In the genomic region with DNA sequence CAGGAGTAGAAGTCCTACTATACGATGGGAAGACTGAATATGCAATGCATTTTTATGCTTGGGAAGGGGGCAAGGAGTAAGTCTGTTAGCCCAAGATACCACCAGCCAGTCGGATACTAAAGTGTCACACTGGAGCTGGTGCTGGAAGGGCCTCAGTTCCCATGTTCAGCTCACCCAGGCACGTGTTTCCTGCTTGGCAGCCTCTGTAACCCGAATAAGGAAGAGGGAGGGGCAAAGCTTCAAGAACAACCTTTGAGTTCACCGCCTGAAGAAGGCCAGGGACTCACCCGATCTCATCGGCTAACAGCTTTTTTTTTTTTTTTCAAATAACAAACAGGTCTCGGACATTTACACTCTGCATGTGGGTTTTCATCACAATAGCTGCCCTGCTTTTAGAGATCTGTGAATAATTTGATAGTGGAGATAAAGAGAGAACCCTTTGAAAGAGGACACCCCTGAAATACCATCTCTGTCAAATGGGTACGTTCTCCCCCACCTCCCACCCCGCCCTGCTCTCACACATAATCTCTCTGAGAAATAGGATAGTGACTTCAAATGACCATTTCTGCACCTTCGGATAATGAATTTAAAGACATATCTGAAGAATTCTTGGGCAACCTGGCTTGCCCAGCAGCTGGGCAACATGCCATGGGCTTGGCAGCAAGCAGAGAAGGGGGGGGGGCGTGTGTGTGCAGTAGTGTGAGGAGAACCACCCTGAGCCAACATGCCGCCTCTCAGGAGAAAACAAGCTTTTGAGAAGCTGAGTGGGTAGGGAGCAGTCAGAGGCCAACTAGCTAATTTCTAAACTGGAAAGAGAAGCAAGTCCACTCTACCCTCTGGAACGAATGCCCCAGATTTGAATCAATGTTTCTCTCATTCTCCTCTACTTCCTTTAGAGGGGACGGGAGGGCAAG, we compare ENCODE assay signal across 9 mouse cellular contexts.
DNase-seq lines count a peak whose midpoint lies in the region; ATAC-seq and TF ChIP-seq lines count a peak whose summit lies in the region.
"Had no signal": no experiment of that assay in that cellular context is flagged by ENCODE, and none has a peak within 500 bp of the region (broad histone marks: within the 10 kb centered on the region; RNA-seq: fewer than 3 reads in every experiment).

No protein-coding gene starts in this region.

- no peaks in the 10 kb centered on the region for H3K4me1 ChIP-seq in liver, adult 2 months (ENCODE audit: control insufficient read depth, insufficient read depth, low read length)
- 0 out of 2 replicates have a peak, but pooled peaks cover 4% of the 10 kb centered on the region for H3K4me1 ChIP-seq in liver, postnatal 0 days (ENCODE audit: insufficient read depth)
- H3K4me1 ChIP-seq: neural tube, embryonic 13.5 days had no signal

- H3K79me2 ChIP-seq in liver, adult 2 months (ENCODE audit: control insufficient read depth, insufficient read depth, low read length) = no peaks in the 10 kb centered on the region

- no peak for TF ChIP-seq EP300 in liver, postnatal 0 days (IDR thresholded peaks at IDR 0.05; ENCODE audit: low read depth)

- no peak for TF ChIP-seq POLR2A in liver, adult 2 months (IDR thresholded peaks at IDR 0.05; ENCODE audit: extremely low read depth, insufficient read depth, low read length)

- 62% methylated on average over 15 of the region's 15 CpGs for WGBS in liver, adult 2 months
- 46% methylated on average over 15 of the region's 15 CpGs for WGBS in liver, postnatal 0 days (ENCODE audit: insufficient replicate concordance)

- H3K27ac ChIP-seq in liver, adult 2 months (replicated peaks; ENCODE audit: insufficient read depth, low read depth, low read length) = no peak overlapping the region
- no peak overlapping the region for H3K27ac ChIP-seq in liver, postnatal 0 days (ENCODE audit: low read depth)
- H3K27ac ChIP-seq: neural tube, embryonic 13.5 days had no signal

- no peak for TF ChIP-seq CTCF in liver, adult 2 months (IDR thresholded peaks at IDR 0.05; ENCODE audit: low read depth, low read length)
- TF ChIP-seq CTCF in liver, postnatal 0 days (IDR thresholded peaks at IDR 0.05; ENCODE audit: low read depth) = no peak

- no peak overlapping the region for H3K4me3 ChIP-seq in liver, adult 2 months (ENCODE audit: insufficient read depth, low read depth, low read length)
- H3K4me3 ChIP-seq in liver, postnatal 0 days (ENCODE audit: low read depth, low read length) = no peak overlapping the region
- H3K4me3 ChIP-seq: neural tube, embryonic 13.5 days had no signal

- H3K36me3 ChIP-seq in liver, adult 2 months (ENCODE audit: control insufficient read depth, insufficient read depth, low read length) = no peaks in the 10 kb centered on the region
- H3K36me3 ChIP-seq in liver, postnatal 0 days (replicated peaks; ENCODE audit: insufficient read depth, low read length) = no peaks in the 10 kb centered on the region
- H3K36me3 ChIP-seq: neural tube, embryonic 13.5 days had no signal

- ATAC-seq in liver, postnatal 0 days = no peak

- H3K4me2 ChIP-seq in liver, postnatal 0 days (ENCODE audit: low read depth, low read length) = no peak overlapping the region
- H3K4me2 ChIP-seq: neural tube, embryonic 13.5 days had no signal

- H3K9me3 ChIP-seq in liver, postnatal 0 days (ENCODE audit: low read length) = no peaks in the 10 kb centered on the region

- DNase-seq in liver, adult 2 months (ENCODE audit: extremely low read depth, low read depth, low spot score) = peak; percentile 8
- no peak for DNase-seq in liver, postnatal 0 days
- DNase-seq in adrenal gland, postnatal 36 days = peak; percentile 36 to 41
- peak; percentile 1 for DNase-seq in induced T-regulatory cell, adult 2 months (ENCODE audit: low read depth)
- DNase-seq in lung, postnatal 4 days = peak; percentile 53 to 71
- no peak for DNase-seq in cerebellum, postnatal 4 days (ENCODE audit: low spot score in 2 of 2)
- no peak for DNase-seq in spleen, adult 12 weeks (ENCODE audit: low spot score)
- no peak for DNase-seq in layer of hippocampus, adult 9-11 months

- no peaks in the 10 kb centered on the region for H3K27me3 ChIP-seq in liver, adult 2 months (ENCODE audit: control insufficient read depth, insufficient read depth, low read length)
- H3K27me3 ChIP-seq in liver, postnatal 0 days (ENCODE audit: insufficient read depth, low read length) = no peaks in the 10 kb centered on the region
- H3K27me3 ChIP-seq: neural tube, embryonic 13.5 days had no signal

- no peak overlapping the region for H3K9ac ChIP-seq in liver, adult 2 months (ENCODE audit: low read depth, low read length)
- no peak overlapping the region for H3K9ac ChIP-seq in liver, postnatal 0 days (replicated peaks)
- H3K9ac ChIP-seq: neural tube, embryonic 13.5 days had no signal

Comparison
In these comparisons a context has a peak if more than half of its experiments do, and no peak if none do; other contexts are left out.
1. DNase-seq: peak in liver, adult 2 months (single experiment), adrenal gland, postnatal 36 days (2 of 2), induced T-regulatory cell, adult 2 months (single experiment) and lung, postnatal 4 days (2 of 2); none in liver, postnatal 0 days (single experiment), cerebellum, postnatal 4 days (0 of 2), spleen, adult 12 weeks (single experiment) and layer of hippocampus, adult 9-11 months (single experiment).